Mouse (Mus musculus) limb, embryonic 11.5 days (tissue): ENCODE measurements at regions not wholly inside any gene's neighbourhood (a gene's known extent, or its start where the extent isn't known, plus 50 kb on each side); places are given as distances from the start of the nearest gene placed in this dataset.

Experiments
- ATAC-seq: fragments of 200-750 bp; cut with Nextera tagmentation; 2 replicates; pipeline ENCODE4 v1.8.0; 2017; ENCODE audit warnings: low read depth; ENCODE audit not compliant: insufficient number of reproducible peaks, low FRiP score, low TSS enrichment
- DNase-seq: peaks from one replicate; pipeline ENCODE4 v3.0.0-alpha.2; 2015; ENCODE audit warnings: low spot score
- H3K27ac ChIP-seq: fragments of 300-500 bp; sonication (generic); replicated peaks from 2 replicates; pipeline ENCODE4 v1.5.1; 2014; ENCODE audit warnings: low read depth, mild to moderate bottlenecking, low read length
- H3K27me3 ChIP-seq: fragments of 300-500 bp; sonication (generic); 2 replicates; pipeline ENCODE4 v1.6.1; 2014; ENCODE audit warnings: mild to moderate bottlenecking, low read length, mixed read lengths; ENCODE audit not compliant: control insufficient read depth, insufficient read depth
- H3K36me3 ChIP-seq: fragments of 300-500 bp; sonication (generic); 2 replicates; pipeline ENCODE4 v1.6.1; 2014; ENCODE audit warnings: mild to moderate bottlenecking, low read length, moderate library complexity, mixed read lengths; ENCODE audit not compliant: control insufficient read depth, insufficient read depth
- H3K4me1 ChIP-seq: fragments of 300-500 bp; sonication (generic); 2 replicates; pipeline ENCODE4 v1.6.1; 2014; ENCODE audit warnings: low read length, mixed read lengths; ENCODE audit not compliant: control insufficient read depth, insufficient read depth
- H3K4me2 ChIP-seq: fragments of 300-500 bp; sonication (generic); 2 replicates; pipeline ENCODE4 v1.6.1; 2014; ENCODE audit warnings: low read depth, mild to moderate bottlenecking, moderate library complexity; ENCODE audit not compliant: severe bottlenecking
- H3K4me3 ChIP-seq: fragments of 300-500 bp; sonication (generic); 2 replicates; pipeline ENCODE4 v1.5.1; 2014; ENCODE audit warnings: low read depth, low read length
- H3K9ac ChIP-seq: fragments of 300-500 bp; sonication (generic); 2 replicates; pipeline ENCODE4 v1.6.1; 2014; ENCODE audit warnings: mild to moderate bottlenecking, low read length
- H3K9me3 ChIP-seq: fragments of 300-500 bp; sonication (generic); 2 replicates; pipeline ENCODE4 v1.6.1; 2016; ENCODE audit warnings: low read length; ENCODE audit not compliant: control insufficient read depth
- WGBS: fragments of 180-500 bp; shearing (Covaris S2); extraction: QIAGEN DNeasy Blood & Tissue Kit; methylation state at CpG from one replicate; pipeline ENCODE4 v1.1.7; 2014; 5-methylcytosine and 5-hydroxymethylcytosine counted together

- Histone ChIP-seq H3K9ac (no peak overlapping the region), H3K4me1 (no peaks in the 10 kb centered on the region), H3K4me3 (no peak overlapping the region), H3K36me3 (no peaks in the 10 kb centered on the region), H3K4me2 (no peak overlapping the region), H3K9me3 (no peaks in the 10 kb centered on the region), H3K27ac (no peak overlapping the region), H3K27me3 (peaks cover 17% of the 10 kb centered on the region)
- DNase-seq = no peak
- ATAC-seq = no peak
- 84% methylated on average over 3 of the region's 3 CpGs for WGBS
Measured at GRCm38 (mm10) chr8:12483551-12483950, 88.5 kb downstream of the Sox1 start.

- Histone ChIP-seq H3K9ac (no peak overlapping the region), H3K36me3 (no peaks in the 10 kb centered on the region), H3K27me3 (peaks cover 2% of the 10 kb centered on the region), H3K4me1 (no peaks in the 10 kb centered on the region), H3K4me3 (no peak overlapping the region), H3K27ac (no peak overlapping the region), H3K4me2 (no peak overlapping the region), H3K9me3 (no peaks in the 10 kb centered on the region)
- DNase-seq (no peak), ATAC-seq (no peak)
- WGBS = 74% methylated on average over 7 of the region's 7 CpGs
Measured at GRCm38 (mm10) chr8:12485326-12485725, 87.5 kb upstream of the Spaca7 start.

- H3K4me1 ChIP-seq = no peaks in the 10 kb centered on the region
- H3K27ac ChIP-seq = no peak overlapping the region
- 74% methylated on average over 22 of the region's 22 CpGs for WGBS
- no peak for ATAC-seq
- no peak overlapping the region for H3K4me2 ChIP-seq
- no peaks in the 10 kb centered on the region for H3K36me3 ChIP-seq
- no peak for DNase-seq
- no peaks in the 10 kb centered on the region for H3K27me3 ChIP-seq
- H3K9me3 ChIP-seq = no peaks in the 10 kb centered on the region
- no peak overlapping the region for H3K4me3 ChIP-seq
- no peak overlapping the region for H3K9ac ChIP-seq
Measured at GRCm38 (mm10) chr8:12486331-12487061, 86.3 kb upstream of the Spaca7 start.

- Histone ChIP-seq H3K27me3 (no peaks in the 10 kb centered on the region), H3K4me1 (no peaks in the 10 kb centered on the region), H3K36me3 (no peaks in the 10 kb centered on the region), H3K4me3 (no peak overlapping the region), H3K4me2 (no peak overlapping the region), H3K9me3 (no peaks in the 10 kb centered on the region), H3K9ac (no peak overlapping the region), H3K27ac (no peak overlapping the region)
- 40% methylated on average over 11 of the region's 11 CpGs for WGBS
- no peak for DNase-seq
- no peak for ATAC-seq
Measured at GRCm38 (mm10) chr8:12487201-12487600, 85.6 kb upstream of the Spaca7 start.

- H3K27ac ChIP-seq = no peak overlapping the region
- H3K4me1 ChIP-seq = no peaks in the 10 kb centered on the region
- no peaks in the 10 kb centered on the region for H3K36me3 ChIP-seq
- no peaks in the 10 kb centered on the region for H3K9me3 ChIP-seq
- ATAC-seq (no peak), DNase-seq (no peak)
- H3K4me2 ChIP-seq = no peak overlapping the region
- no peaks in the 10 kb centered on the region for H3K27me3 ChIP-seq
- WGBS = 87% methylated on average over 5 of the region's 5 CpGs
- H3K4me3 ChIP-seq = no peak overlapping the region
- no peak overlapping the region for H3K9ac ChIP-seq
Measured at GRCm38 (mm10) chr8:12489194-12489593, 83.6 kb upstream of the Spaca7 start.

GRCm38 (mm10) chr8:12491472-12491871 is 81.4 kb upstream of the Spaca7 start:
- WGBS = 89% methylated on average over 6 of the region's 6 CpGs
- Histone ChIP-seq H3K4me1 (no peaks in the 10 kb centered on the region), H3K9ac (no peak overlapping the region), H3K36me3 (no peaks in the 10 kb centered on the region), H3K4me2 (no peak overlapping the region), H3K27ac (no peak overlapping the region), H3K27me3 (no peaks in the 10 kb centered on the region), H3K4me3 (no peak overlapping the region), H3K9me3 (no peaks in the 10 kb centered on the region)
- DNase-seq (no peak), ATAC-seq (no peak)

- WGBS = 67% methylated on average over 2 of the region's 2 CpGs
- Histone ChIP-seq H3K4me1 (no peaks in the 10 kb centered on the region; the same call in 1 of the 2 replicates), H3K4me3 (no peak overlapping the region), H3K9me3 (no peaks in the 10 kb centered on the region), H3K27me3 (peaks cover 2% of the 10 kb centered on the region; the same call in 1 of the 2 replicates), H3K9ac (no peak overlapping the region), H3K27ac (no peak overlapping the region), H3K36me3 (no peaks in the 10 kb centered on the region), H3K4me2 (no peak overlapping the region)
- no peak for ATAC-seq
- no peak for DNase-seq
Measured at GRCm38 (mm10) chr8:12492461-12492860, 80.4 kb upstream of the Spaca7 start.

- H3K27me3 ChIP-seq = peaks cover 5% of the 10 kb centered on the region
- no peak for ATAC-seq
- H3K9me3 ChIP-seq = no peaks in the 10 kb centered on the region
- no peaks in the 10 kb centered on the region for H3K36me3 ChIP-seq
- WGBS = 84% methylated on average over 9 of the region's 9 CpGs
- DNase-seq = no peak
- H3K4me1 ChIP-seq = no peaks in the 10 kb centered on the region; the same call in 1 of the 2 replicates
- H3K4me2 ChIP-seq = no peak overlapping the region
- no peak overlapping the region for H3K27ac ChIP-seq
- H3K4me3 ChIP-seq = no peak overlapping the region
- no peak overlapping the region for H3K9ac ChIP-seq
Measured at GRCm38 (mm10) chr8:12494559-12494958, 78.3 kb upstream of the Spaca7 start.

- ATAC-seq (no peak), DNase-seq (no peak)
- 11% methylated on average over 6 of the region's 6 CpGs for WGBS
- Histone ChIP-seq H3K27me3 (peaks cover 30% of the 10 kb centered on the region), H3K4me2 (no peak overlapping the region), H3K9me3 (no peaks in the 10 kb centered on the region), H3K4me3 (no peak overlapping the region), H3K27ac (no peak overlapping the region), H3K4me1 (peaks cover 4% of the 10 kb centered on the region), H3K9ac (no peak overlapping the region), H3K36me3 (no peaks in the 10 kb centered on the region)
Measured at GRCm38 (mm10) chr8:12497420-12497819, 75.4 kb upstream of the Spaca7 start.
